Mouse (Mus musculus): ENCODE measurements at regions not wholly inside any gene's neighbourhood (a gene's known extent, or its start where the extent isn't known, plus 50 kb on each side); places are given as distances from the start of the nearest gene placed in this dataset.

GRCm38 (mm10) chr3:140057962-140058631, 852.6 kb downstream of the Stpg2 start:
- DNase-seq (ENCODE audit: inconsistent ontology term), result no peak

DNA sequence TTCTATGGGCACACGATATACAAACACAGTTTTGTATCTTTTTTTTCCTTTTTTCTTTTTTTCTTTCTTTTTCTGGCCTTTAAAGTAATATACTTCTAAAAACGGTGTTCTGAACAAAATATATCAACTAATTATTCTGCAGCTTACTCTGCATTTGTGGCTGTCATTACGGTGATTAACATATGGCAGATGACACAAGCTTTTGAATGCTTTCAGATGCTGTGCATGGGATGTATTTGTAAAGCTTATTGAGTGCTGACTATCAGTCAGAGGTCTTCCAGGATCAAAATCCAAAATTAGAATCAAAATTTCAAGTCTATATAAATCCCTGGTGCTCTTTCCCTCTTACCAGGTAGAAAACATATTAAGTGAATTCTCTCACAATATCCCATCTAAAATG, 853.6 kb downstream of the Stpg2 start:
- no peak for DNase-seq (ENCODE audit: inconsistent ontology term)

GRCm38 (mm10) chr3:140059522-140060110, 854.1 kb downstream of the Stpg2 start:
- DNase-seq (ENCODE audit: inconsistent ontology term), result no peak

- DNase-seq (ENCODE audit: inconsistent ontology term), result no peak
These were observed 856.4 kb downstream of the Stpg2 start for GRCm38 (mm10) chr3:140061769-140062381.

DNA sequence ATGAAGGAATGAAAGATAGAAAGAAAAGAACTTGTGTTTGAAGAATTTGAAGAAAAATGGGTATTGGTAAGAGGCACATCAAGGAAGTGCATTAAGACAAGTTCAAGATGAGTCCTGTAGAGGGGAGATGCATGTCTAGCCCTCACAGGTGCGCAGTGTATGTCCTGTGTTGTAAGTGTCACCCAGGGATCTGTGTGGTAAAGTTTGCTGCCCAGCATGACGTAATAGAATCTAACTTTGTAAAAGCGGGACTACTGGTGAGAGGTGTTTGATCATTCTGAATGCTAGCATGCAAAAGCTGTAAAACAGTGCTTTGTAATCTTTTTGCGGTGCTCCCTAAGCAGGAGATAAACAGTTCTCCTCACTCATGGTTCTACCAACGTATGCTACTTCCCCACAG, 857.4 kb downstream of the Stpg2 start:
- DNase-seq (ENCODE audit: inconsistent ontology term), result no peak

DNA sequence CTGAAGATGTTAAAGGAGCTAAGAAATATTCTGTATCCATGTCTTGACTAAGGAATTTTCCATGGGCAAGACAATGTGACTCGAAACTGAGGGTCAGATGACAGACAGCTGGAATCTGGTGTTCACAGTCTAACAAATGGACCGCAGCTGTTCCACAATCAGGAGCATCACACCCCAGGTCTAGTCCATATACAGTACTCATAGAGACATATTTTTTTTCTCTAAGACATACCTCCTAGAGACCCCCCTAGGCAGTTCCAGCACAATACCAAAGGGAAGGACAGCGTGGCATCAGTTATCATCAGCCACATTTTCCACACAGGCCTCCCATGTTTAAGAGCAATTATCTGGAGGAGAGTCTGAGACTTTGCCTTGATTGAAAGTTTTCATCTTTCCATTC, 878.8 kb downstream of the Stpg2 start:
- DNase-seq (ENCODE audit: inconsistent ontology term), result no peak

- no peak for DNase-seq (ENCODE audit: inconsistent ontology term)
These were observed 879.9 kb downstream of the Stpg2 start for GRCm38 (mm10) chr3:140085385-140085784.

DNA sequence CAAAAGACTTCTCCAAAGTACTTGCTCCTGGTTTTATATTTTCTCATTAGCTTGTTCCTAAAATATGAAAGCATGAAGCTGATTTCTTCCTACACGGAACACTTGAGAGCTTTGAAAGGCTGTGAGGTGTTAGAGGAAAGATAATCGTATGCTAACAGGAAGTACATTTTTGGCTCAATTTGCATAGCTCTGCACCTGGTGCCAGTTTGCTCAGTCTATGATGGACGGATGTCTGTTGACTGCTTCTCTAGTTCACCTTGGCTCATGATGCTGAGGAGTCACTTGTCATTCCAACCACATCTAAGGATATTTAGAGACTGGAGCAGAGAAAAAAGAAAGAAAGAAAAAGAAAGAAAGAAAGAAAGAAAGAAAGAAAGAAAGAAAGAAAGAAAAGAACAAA, 882.5 kb downstream of the Stpg2 start:
- no peak for DNase-seq (ENCODE audit: inconsistent ontology term)

DNA sequence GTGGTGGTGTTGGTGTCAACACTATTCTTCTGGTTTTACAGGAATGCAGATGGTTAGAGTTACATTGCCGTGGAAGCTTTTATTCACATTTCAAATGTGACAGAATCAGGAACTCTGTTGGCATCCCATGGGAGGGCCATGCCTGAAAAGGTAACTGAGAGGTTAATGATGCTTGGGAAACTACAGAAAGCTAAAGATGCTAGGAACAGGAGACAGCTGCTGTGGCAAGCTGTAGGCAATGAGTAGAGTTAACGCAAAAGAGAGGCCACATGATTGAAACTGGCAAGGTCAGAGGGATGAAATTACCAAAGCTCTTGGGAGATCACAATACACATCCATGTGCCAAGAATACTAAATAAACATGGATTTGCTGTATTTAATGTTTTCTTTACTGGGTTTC, 886.4 kb downstream of the Stpg2 start:
- DNase-seq (ENCODE audit: inconsistent ontology term), result no peak

DNA sequence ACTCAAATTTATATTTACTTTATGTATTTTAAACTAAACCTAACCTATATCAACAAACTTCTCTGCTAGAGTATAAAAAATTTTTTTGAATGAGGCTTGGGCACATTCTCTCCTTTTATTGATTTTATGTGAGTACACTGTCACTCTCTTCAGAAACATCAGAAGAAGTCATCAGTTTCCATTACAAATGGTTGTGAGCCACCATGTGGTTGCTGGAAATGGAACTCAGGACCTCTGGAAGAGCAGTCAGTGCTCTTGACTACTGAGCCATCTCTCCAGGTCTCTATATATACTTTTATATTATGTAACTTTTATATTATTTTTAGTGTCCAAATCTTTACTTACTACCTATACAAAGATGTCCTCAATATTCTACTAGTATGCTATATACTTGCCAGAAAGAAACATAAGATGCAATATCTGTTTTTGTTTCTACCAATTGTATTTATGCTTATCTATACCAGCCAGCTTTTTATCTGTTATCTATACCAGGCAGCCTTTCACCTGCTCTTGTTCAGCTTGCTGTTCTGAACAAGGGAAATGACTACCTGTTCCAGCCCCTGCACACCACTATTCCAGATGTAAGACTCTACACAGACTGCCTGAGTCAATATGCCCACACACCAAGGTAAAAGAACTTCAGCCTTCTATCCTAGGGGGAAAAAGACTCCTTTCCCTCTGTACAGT, 891.5 kb downstream of the Stpg2 start:
- DNase-seq (ENCODE audit: inconsistent ontology term), result no peak

DNA sequence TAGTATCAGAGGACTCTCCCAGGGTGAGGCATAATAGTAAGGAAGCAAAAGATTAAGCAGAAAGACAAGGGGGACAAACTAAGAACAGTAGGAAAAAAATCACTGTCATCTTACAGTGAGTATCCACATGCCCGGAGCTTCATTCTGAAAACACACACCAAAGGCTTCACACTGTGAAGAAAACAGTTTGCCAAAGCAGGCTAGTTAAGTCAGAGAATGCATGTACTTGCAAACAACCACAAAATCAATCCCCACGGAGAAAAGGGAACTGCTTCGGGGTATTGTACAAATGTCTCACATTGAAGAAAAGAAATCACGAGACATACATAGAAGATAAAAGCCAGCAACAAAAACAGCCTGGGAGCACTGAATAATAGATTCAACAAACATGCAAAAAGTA, 903.9 kb downstream of the Stpg2 start:
- no peak for DNase-seq (ENCODE audit: inconsistent ontology term)

- no peak for DNase-seq (ENCODE audit: inconsistent ontology term)
These were observed 906.1 kb downstream of the Stpg2 start for GRCm38 (mm10) chr3:140111414-140112172.

- DNase-seq (ENCODE audit: inconsistent ontology term), result no peak
These were observed 909.6 kb downstream of the Stpg2 start for GRCm38 (mm10) chr3:140115116-140115515.

DNA sequence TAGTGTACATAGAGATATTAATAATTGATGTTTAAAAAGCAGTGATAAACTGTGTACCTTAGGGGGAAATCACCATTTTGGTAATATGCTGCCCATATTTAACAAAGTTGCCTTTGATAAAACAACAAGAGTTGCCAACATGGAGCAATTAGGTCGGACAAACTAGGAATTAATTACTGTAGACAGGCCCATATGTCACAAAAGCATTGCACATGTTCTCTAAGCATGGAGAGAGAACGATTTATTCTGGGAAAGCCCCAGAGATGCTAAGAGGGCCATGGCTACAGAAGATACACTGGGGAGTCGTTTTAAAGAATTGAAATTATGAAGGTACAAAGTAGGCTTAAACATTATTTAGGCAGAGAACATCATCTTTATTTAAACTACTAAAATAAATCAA, 921.8 kb downstream of the Stpg2 start:
- no peak for DNase-seq (ENCODE audit: inconsistent ontology term)

- DNase-seq (ENCODE audit: inconsistent ontology term), result no peak
These were observed 923.7 kb downstream of the Stpg2 start for GRCm38 (mm10) chr3:140129065-140129778.

GRCm38 (mm10) chr3:140143900-140144299, 938.4 kb downstream of the Stpg2 start:
- DNase-seq (ENCODE audit: inconsistent ontology term), result no peak

GRCm38 (mm10) chr3:140147158-140147933, 941.9 kb downstream of the Stpg2 start:
- no peak for DNase-seq (ENCODE audit: inconsistent ontology term)

GRCm38 (mm10) chr3:140150530-140150951, 945.0 kb downstream of the Stpg2 start:
- peak; percentile 48 for DNase-seq (ENCODE audit: inconsistent ontology term)

DNA sequence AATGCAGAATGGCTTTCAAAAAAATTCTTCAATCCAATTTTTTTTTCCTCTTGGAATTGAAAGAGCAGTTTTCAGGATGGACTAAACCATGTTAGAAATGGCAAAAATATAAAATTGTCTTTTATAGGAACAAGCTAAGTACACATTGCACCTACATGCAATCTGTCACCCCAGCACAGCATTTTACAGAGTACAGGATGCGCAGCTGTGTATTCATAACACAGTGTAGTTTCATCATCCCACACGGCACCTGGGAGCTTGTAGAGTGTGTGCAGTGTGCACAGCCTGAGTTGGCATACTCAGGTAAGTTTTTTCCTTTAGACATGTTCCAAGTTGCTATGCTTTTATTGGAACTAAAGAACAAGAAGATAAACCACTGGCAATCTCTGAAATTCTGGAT, 974.0 kb downstream of the Stpg2 start:
- DNase-seq (ENCODE audit: inconsistent ontology term), result no peak

- DNase-seq (ENCODE audit: inconsistent ontology term), result no peak
These were observed 977.2 kb downstream of the Stpg2 start for GRCm38 (mm10) chr3:140182690-140183089.
